Mouse (Mus musculus) hindbrain, embryonic 11.5 days (tissue): ENCODE results near the gene Ak5. TPM values are rescaled to one million over a fixed set of nuclear protein-coding genes. Genes with fewer than 3 reads are reported as not detected.

Experiments used
- ATAC-seq: fragments of 200-750 bp; cut with Nextera tagmentation; 2 replicates; pipeline ENCODE4 v1.8.0; 2017; ENCODE audit warnings: mild to moderate bottlenecking, moderate TSS enrichment, moderate library complexity; ENCODE audit not compliant: low FRiP score
- DNase-seq: peaks from one replicate; pipeline ENCODE4 v3.0.0-alpha.2; 2015; ENCODE audit warnings: low spot score
- H3K27ac ChIP-seq: fragments of 300-500 bp; sonication (generic); 2 replicates; pipeline ENCODE4 v1.5.1; 2014; ENCODE audit warnings: mild to moderate bottlenecking, low read depth, low read length
- H3K27me3 ChIP-seq: fragments of 300-500 bp; sonication (generic); 2 replicates; pipeline ENCODE4 v1.6.1; 2014; ENCODE audit warnings: mild to moderate bottlenecking, low read length, moderate library complexity, mixed read lengths; ENCODE audit not compliant: control insufficient read depth, insufficient read depth
- H3K36me3 ChIP-seq: fragments of 300-500 bp; sonication (generic); 2 replicates; pipeline ENCODE4 v1.6.1; 2014; ENCODE audit warnings: mild to moderate bottlenecking, low read length, moderate library complexity, mixed read lengths; ENCODE audit not compliant: control insufficient read depth, insufficient read depth
- H3K4me1 ChIP-seq: fragments of 300-500 bp; sonication (generic); replicated peaks from 2 replicates; pipeline ENCODE4 v1.6.1; 2014; ENCODE audit warnings: low read length, mixed read lengths; ENCODE audit not compliant: control insufficient read depth, insufficient read depth
- H3K4me2 ChIP-seq: fragments of 300-500 bp; sonication (generic); replicated peaks from 2 replicates; pipeline ENCODE4 v1.6.1; 2014; ENCODE audit warnings: mild to moderate bottlenecking, low read depth, low read length
- H3K4me3 ChIP-seq: fragments of 300-500 bp; sonication (generic); 2 replicates; pipeline ENCODE4 v1.5.1; 2014; ENCODE audit warnings: low read depth, low read length
- H3K9ac ChIP-seq: fragments of 300-500 bp; sonication (generic); 2 replicates; pipeline ENCODE4 v1.6.1; 2014; ENCODE audit warnings: low read depth, low read length
- H3K9me3 ChIP-seq: fragments of 300-500 bp; sonication (generic); 2 replicates; pipeline ENCODE4 v1.6.1; 2016; ENCODE audit warnings: low read length; ENCODE audit not compliant: control insufficient read depth
- WGBS: fragments of 180-500 bp; shearing (Covaris S2); extraction: QIAGEN DNeasy Blood & Tissue Kit; methylation state at CpG from one replicate; pipeline ENCODE4 v1.1.7; 2014; 5-methylcytosine and 5-hydroxymethylcytosine counted together
- polyA plus RNA-seq: library from polyadenylated mRNA; unstranded; fragments of >200 nt; fragmentation: Nextera tagmentation; extraction: Ambion mirVana; gene quantifications from 2 replicates; pipeline ENCODE4 v1.2.1, GENCODE M21; 2014

Ak5 gene
- polyA plus RNA-seq, 1 experiment from 2014 or later: 0.51 TPM

DNA sequence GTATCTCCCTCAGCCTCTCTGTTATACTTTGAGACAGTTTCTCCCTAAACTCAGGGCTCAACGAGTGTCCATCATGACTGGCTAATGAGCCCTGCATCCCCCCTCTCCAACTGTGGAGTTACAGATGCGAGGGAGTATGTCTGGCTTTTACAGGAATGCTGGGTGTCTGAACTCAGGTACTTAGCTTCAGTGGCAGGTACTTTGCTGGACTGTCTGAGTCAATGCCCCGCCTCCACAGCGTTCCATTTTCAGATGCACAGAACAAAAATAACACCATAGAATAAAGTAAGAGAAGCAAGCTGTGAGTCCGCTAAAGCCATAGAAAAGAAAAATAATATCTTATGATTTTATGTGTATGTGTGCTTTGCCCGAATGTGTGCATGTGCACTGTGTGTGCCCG is 113.8 kb downstream of the Ak5 start:
- ATAC-seq (no peak), DNase-seq (no peak)
- H3K4me3 ChIP-seq: no peak overlapping the region
- no peak overlapping the region for H3K4me2 ChIP-seq
- no peaks in the 10 kb centered on the region for H3K9me3 ChIP-seq
- no peaks in the 10 kb centered on the region for H3K27me3 ChIP-seq
- H3K27ac ChIP-seq: no peak overlapping the region
- no peaks in the 10 kb centered on the region for H3K36me3 ChIP-seq
- H3K9ac ChIP-seq: no peak overlapping the region
- 91% methylated on average over 7 of the region's 7 CpGs for WGBS
- no peaks in the 10 kb centered on the region for H3K4me1 ChIP-seq

DNA sequence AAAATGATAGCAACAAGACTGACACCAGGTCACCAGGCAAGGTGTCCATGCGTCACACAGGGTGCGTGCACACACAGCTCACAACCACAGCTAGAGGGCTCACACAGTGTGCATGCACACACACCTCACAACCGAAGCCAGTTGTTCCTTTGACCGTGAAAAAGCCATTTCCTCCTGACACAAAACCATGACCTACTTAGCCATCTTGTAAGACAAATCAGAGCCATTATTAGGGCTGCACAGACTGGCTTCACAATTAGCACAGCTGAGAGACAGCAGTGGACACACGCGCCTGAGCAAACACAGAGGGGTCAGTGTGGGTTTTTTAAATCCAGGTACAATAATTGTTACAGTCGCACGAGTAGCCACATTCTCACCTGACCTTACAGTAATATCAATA is 115.5 kb downstream of the Ak5 start:
- H3K4me3 ChIP-seq: no peak overlapping the region
- H3K4me1 ChIP-seq: no peaks in the 10 kb centered on the region
- H3K36me3 ChIP-seq: no peaks in the 10 kb centered on the region
- 84% methylated on average over 8 of the region's 8 CpGs for WGBS
- no peak overlapping the region for H3K27ac ChIP-seq
- H3K4me2 ChIP-seq: no peak overlapping the region
- no peaks in the 10 kb centered on the region for H3K9me3 ChIP-seq
- DNase-seq (no peak), ATAC-seq (no peak)
- no peaks in the 10 kb centered on the region for H3K27me3 ChIP-seq
- no peak overlapping the region for H3K9ac ChIP-seq

- Histone ChIP-seq H3K9me3 (no peaks in the 10 kb centered on the region), H3K4me3 (no peak overlapping the region), H3K4me1 (no peaks in the 10 kb centered on the region), H3K36me3 (no peaks in the 10 kb centered on the region), H3K4me2 (no peak overlapping the region), H3K9ac (no peak overlapping the region), H3K27ac (no peak overlapping the region), H3K27me3 (no peaks in the 10 kb centered on the region)
- WGBS: 77% methylated on average over 7 of the region's 7 CpGs
- DNase-seq (no peak), ATAC-seq (no peak)
Observed at GRCm38 (mm10) chr3:152550528-152551115, 117.5 kb downstream of the Ak5 start.

GRCm38 (mm10) chr3:152550031-152550430 is 118.1 kb downstream of the Ak5 start:
- no peak overlapping the region for H3K9ac ChIP-seq
- H3K4me2 ChIP-seq: no peak overlapping the region
- ATAC-seq (no peak), DNase-seq (no peak)
- no peaks in the 10 kb centered on the region for H3K4me1 ChIP-seq
- no peaks in the 10 kb centered on the region for H3K27me3 ChIP-seq
- no peaks in the 10 kb centered on the region for H3K9me3 ChIP-seq
- no peak overlapping the region for H3K27ac ChIP-seq
- H3K4me3 ChIP-seq: no peak overlapping the region
- no peaks in the 10 kb centered on the region for H3K36me3 ChIP-seq

DNA sequence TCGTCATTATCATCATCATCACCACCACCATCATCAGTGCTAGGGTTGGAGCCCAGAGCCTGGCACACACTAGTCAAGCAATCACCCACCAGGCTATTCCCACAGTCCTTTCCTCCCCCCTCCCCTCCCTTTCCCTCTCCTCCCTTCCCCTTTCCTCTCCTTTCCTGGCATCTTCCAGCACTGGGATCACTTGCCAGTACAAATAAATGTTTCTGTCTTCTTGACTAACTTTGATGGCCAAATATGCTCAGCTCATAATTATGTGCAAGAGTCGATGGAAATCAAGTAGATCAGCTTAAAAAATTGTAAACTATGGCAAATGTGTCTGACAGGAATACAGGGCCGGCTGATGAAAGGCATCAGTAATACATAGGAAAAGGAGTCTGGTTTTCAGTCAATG is 123.2 kb downstream of the Ak5 start:
- Histone ChIP-seq H3K4me2 (no peak overlapping the region), H3K4me3 (no peak overlapping the region), H3K36me3 (no peaks in the 10 kb centered on the region), H3K9ac (no peak overlapping the region), H3K27me3 (no peaks in the 10 kb centered on the region), H3K9me3 (no peaks in the 10 kb centered on the region), H3K4me1 (no peaks in the 10 kb centered on the region), H3K27ac (no peak overlapping the region)
- ATAC-seq: no peak
- 87% methylated on average over 3 of the region's 3 CpGs for WGBS
- DNase-seq: no peak

DNA sequence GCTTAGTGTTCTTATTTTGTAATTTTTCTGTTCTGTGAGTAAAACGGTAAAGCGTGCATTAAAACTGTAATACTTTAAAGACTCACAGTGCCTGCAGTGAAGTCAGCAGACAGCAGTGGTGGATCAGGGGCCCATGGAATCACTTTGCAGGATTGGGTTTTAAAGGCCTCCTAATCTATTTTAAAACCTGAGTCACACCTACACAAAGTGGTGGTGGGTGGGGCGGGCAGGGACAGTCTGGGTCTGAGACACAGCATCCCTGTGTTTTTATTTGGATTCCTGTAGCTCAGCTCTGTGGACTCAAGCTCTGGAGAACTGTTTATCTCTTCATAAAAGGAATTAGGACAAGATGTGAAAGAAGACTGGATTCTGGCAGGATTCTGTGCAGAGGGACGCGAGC is 125.9 kb downstream of the Ak5 start:
- H3K4me3 ChIP-seq: no peak overlapping the region
- no peaks in the 10 kb centered on the region for H3K36me3 ChIP-seq
- DNase-seq (no peak), ATAC-seq (no peak)
- H3K4me1 ChIP-seq: no peaks in the 10 kb centered on the region
- no peak overlapping the region for H3K27ac ChIP-seq
- no peaks in the 10 kb centered on the region for H3K9me3 ChIP-seq
- no peak overlapping the region for H3K4me2 ChIP-seq
- WGBS: 82% methylated on average over 5 of the region's 5 CpGs
- no peaks in the 10 kb centered on the region for H3K27me3 ChIP-seq
- H3K9ac ChIP-seq: no peak overlapping the region

DNA sequence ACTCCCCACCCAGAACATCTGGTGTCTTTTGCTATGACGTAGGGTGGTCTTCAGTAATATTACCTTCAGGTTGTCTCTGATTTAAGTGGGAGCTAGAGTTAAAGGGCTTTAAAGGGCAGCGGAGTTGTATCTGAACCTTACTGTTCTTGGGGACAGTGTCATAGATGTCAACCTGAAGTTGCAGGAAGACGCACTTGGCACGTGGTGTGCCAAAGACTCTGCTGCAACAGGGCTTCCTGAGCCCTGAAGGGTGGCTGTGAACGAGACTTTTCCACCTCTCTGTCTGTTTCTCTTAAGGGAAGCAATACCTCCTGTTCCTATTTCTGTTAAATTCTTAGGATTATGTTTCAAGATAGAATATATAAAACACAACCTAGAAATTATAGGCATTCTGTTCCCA is 137.8 kb downstream of the Ak5 start:
- no peak overlapping the region for H3K9ac ChIP-seq
- H3K4me3 ChIP-seq: no peak overlapping the region
- no peak overlapping the region for H3K4me2 ChIP-seq
- H3K27me3 ChIP-seq: no peaks in the 10 kb centered on the region
- H3K9me3 ChIP-seq: no peaks in the 10 kb centered on the region
- H3K4me1 ChIP-seq: no peaks in the 10 kb centered on the region
- DNase-seq: no peak
- no peak for ATAC-seq
- H3K36me3 ChIP-seq: no peaks in the 10 kb centered on the region
- no peak overlapping the region for H3K27ac ChIP-seq
- WGBS: 87% methylated on average over 5 of the region's 5 CpGs

DNA sequence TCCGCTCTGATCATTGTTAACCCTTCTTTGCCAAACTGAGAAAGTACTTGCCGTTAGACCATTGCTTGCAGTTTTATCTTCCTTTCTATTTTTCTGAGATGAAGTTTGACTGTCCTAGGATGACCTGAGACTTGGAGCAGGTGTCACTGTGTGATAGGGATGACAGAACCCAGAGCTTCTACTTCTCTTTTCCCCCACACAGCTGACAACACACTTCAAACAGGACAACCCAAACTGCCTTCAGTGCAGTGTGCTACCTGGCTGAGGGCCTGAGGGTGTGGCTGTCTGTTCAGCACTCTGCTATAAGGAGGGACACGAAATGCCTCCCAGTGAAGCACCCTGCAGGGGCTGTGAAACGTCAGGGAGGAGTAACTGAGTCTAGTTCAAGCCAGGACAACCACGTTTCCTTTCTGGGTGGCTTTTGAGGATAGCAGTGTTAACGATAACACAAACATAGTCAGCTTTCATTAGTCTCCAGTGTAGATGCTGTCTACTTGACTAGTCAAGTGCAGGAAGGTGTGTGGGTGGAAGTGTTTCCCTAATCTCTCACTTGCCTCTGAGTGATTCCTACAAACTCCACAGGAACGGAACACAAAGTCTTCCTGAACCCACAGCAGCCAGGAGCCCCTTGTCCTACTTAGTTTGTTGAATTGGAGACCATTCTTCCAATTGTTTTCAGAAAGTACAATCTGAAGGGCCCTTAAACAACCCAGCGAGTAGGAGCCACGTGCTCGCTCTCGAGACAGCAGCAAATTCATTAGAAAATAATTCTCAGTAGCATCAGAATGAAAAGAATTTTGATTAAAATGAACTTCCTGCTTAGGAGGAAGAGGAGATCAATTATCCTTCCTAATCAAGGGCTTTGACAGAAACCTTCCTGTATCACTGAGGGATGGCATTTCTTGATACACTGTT is 138.8 kb downstream of the Ak5 start:
- Histone ChIP-seq H3K4me2 (no peak overlapping the region), H3K4me1 (no peaks in the 10 kb centered on the region), H3K36me3 (no peaks in the 10 kb centered on the region), H3K27ac (no peak overlapping the region), H3K27me3 (no peaks in the 10 kb centered on the region), H3K9me3 (no peaks in the 10 kb centered on the region), H3K4me3 (no peak overlapping the region), H3K9ac (no peak overlapping the region)
- DNase-seq (no peak), ATAC-seq (no peak)
- 76% methylated on average over 11 of the region's 11 CpGs for WGBS

DNA sequence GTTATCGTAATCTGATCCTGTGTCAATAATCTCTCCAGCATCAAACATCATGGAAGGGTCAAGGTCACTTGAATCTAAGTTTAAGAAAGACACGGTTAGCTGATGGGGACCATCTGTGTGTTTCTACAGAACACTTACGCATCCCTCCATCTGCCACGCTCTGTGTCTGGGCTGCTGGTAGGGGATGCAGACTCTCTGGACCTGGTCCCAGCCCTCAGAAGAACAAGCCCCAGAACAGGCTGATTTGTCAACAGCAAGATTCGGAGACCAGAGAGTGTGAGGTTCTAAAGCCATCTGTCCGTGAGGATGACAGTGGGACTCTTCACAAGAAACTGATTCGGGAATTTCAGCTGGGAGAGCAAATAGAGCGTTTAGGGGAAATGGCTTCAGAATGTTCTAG is 141.4 kb downstream of the Ak5 start:
- no peaks in the 10 kb centered on the region for H3K4me1 ChIP-seq
- ATAC-seq (no peak), DNase-seq (no peak)
- H3K4me3 ChIP-seq: no peak overlapping the region
- no peaks in the 10 kb centered on the region for H3K27me3 ChIP-seq
- WGBS: 82% methylated on average over 8 of the region's 8 CpGs
- H3K36me3 ChIP-seq: no peaks in the 10 kb centered on the region
- H3K4me2 ChIP-seq: no peak overlapping the region
- no peaks in the 10 kb centered on the region for H3K9me3 ChIP-seq
- H3K9ac ChIP-seq: no peak overlapping the region
- H3K27ac ChIP-seq: no peak overlapping the region
